Mouse (Mus musculus) B cell, adult 62 days (primary cell): ENCODE results near the gene Gm20896. TPM values are rescaled to one million over a fixed set of nuclear protein-coding genes. Genes with fewer than 3 reads are reported as not detected.

Experiments used
- total RNA-seq: library from RNA; stranded (reverse); gene quantifications from 4 replicates; pipeline ENCODE4 v1.2.4, GENCODE M21; 2023

Gm20896 gene
- total RNA-seq, result not detected in 4 replicates

GRCm38 (mm10) chrY:35921426-35921825 is at the start of gene Gm20896:
Gm20896 (minus strand) TSS chrY:35921526.

